Mouse (Mus musculus) C2C12 (cell line): ENCODE measurements around the gene Clip2. TPM values are rescaled to one million over a fixed set of nuclear protein-coding genes. Genes with fewer than 3 reads are reported as not detected.

Source experiments
- H3K27me3 ChIP-seq: one replicate; pipeline ENCODE4 v1.6.1; 2011; ENCODE audit not compliant: control insufficient read depth, insufficient read depth, insufficient read length
- H3K36me3 ChIP-seq: one replicate; pipeline ENCODE4 v1.6.1; 2011; ENCODE audit not compliant: control insufficient read depth, insufficient read depth
- H3K4me3 ChIP-seq: one replicate; pipeline ENCODE4 v1.5.1; 2011; ENCODE audit warnings: mild to moderate bottlenecking, control low read depth; ENCODE audit not compliant: poor library complexity, insufficient read depth, severe bottlenecking
- H3K79me2 ChIP-seq: one replicate; pipeline ENCODE4 v1.6.1; 2011; ENCODE audit not compliant: control insufficient read depth, insufficient read depth
- H3K79me3 ChIP-seq: one replicate; pipeline ENCODE4 v1.6.1; 2011; ENCODE audit warnings: low read depth, control low read depth
- H3ac ChIP-seq: one replicate; pipeline ENCODE3; 2011; ENCODE audit warnings: low read depth; ENCODE audit not compliant: control insufficient read depth, insufficient read length
- CEBPB ChIP-seq: IDR thresholded peaks from one replicate; pipeline ENCODE4 v1.6.1; 2011; ENCODE audit warnings: low read depth, mild to moderate bottlenecking, control low read depth, moderate library complexity
- CTCF ChIP-seq: IDR thresholded peaks from one replicate; pipeline ENCODE4 v1.5.1; 2011; ENCODE audit not compliant: control insufficient read depth, insufficient read depth, insufficient read length
- FOSL1 ChIP-seq: IDR thresholded peaks from one replicate; pipeline ENCODE4 v1.8.0; 2011; ENCODE audit warnings: mild to moderate bottlenecking, low read length; ENCODE audit not compliant: poor library complexity, insufficient read depth, severe bottlenecking
- MAX ChIP-seq: IDR thresholded peaks from one replicate; pipeline ENCODE4 v1.6.1; 2011; ENCODE audit warnings: mild to moderate bottlenecking, control low read depth
- MYOD1 ChIP-seq: IDR thresholded peaks from one replicate; pipeline ENCODE4 v1.6.1; 2011; ENCODE audit warnings: low read depth; ENCODE audit not compliant: control insufficient read depth, insufficient read length
- MYOG ChIP-seq: IDR thresholded peaks from one replicate; pipeline ENCODE4 v1.6.1; 2011; ENCODE audit not compliant: control insufficient read depth, insufficient read length; ENCODE audit errors: extremely low read depth
- USF1 ChIP-seq: IDR thresholded peaks from one replicate; pipeline ENCODE4 v1.6.1; 2011; ENCODE audit warnings: low read depth, mild to moderate bottlenecking, control low read depth, moderate library complexity
- polyA plus RNA-seq: library from polyadenylated mRNA; unstranded; fragments of >200 nt; fragmentation: generic; extraction: Trizol; gene quantifications from one replicate; pipeline ENCODE4 v1.2.1, GENCODE M21; 2012; ENCODE audit warnings: missing spikeins

Gene Clip2
- polyA plus RNA-seq, 1 experiment, result 15.7 TPM

DNA sequence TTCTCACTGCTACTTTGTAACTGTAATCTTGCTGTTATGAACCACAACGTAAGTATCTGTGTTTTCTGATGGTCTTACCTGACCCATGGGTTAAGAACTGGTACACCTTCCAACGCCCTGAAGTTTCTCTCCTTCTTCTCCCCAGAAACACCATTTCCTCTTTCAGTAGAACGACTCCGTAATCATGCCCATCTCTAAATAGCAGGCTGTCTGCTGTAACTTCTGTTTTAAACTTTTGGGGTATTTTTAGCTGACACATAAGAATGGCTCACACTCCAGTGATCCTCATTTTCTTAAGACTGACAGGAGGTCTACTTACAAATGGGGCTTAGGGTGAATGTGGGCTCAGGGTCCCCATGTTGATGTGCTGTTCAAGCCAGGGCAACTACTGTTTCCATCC is 32.1 kb downstream of the Clip2 start:
- TF ChIP-seq MAX (no peak), CTCF (no peak), USF1 (no peak), FOSL1 (no peak), MYOG (no peak), MYOD1 (no peak), CEBPB (no peak)
- no peaks in the 10 kb centered on the region for H3K27me3 ChIP-seq
- H3K4me3 ChIP-seq, result no peak overlapping the region
- peaks cover 18% of the 10 kb centered on the region for H3K36me3 ChIP-seq
- no peaks in the 10 kb centered on the region for H3K79me2 ChIP-seq
- no peak overlapping the region for H3ac ChIP-seq
- no peaks in the 10 kb centered on the region for H3K79me3 ChIP-seq

DNA sequence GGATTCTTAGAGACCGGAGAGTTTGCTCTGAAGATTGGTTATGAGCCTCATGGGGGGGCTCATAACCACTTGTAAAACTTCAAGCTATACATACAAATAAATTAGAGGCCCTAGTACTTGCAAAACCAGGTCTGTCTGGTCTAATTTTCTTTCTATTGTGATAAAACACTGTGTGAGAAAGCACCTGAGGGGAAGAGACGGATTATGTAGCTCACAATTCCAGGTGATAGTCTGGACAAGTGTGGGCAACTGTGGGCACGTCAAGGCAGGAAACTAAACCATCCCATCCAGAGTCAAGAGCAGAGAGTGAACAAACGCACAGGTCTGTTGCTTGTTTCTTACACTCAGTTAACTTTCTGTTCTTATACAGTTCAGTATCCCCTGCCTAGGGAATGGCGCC is 32.8 kb downstream of the Clip2 start:
- Histone ChIP-seq H3K4me3 (no peak overlapping the region), H3K79me3 (no peaks in the 10 kb centered on the region), H3ac (no peak overlapping the region), H3K36me3 (peaks cover 25% of the 10 kb centered on the region), H3K27me3 (no peaks in the 10 kb centered on the region), H3K79me2 (no peaks in the 10 kb centered on the region)
- TF ChIP-seq CEBPB, result no peak
- no peak for TF ChIP-seq USF1
- no peak for TF ChIP-seq CTCF
- TF ChIP-seq FOSL1, result no peak
- no peak for TF ChIP-seq MYOG
- no peak for TF ChIP-seq MAX
- TF ChIP-seq MYOD1, result no peak

DNA sequence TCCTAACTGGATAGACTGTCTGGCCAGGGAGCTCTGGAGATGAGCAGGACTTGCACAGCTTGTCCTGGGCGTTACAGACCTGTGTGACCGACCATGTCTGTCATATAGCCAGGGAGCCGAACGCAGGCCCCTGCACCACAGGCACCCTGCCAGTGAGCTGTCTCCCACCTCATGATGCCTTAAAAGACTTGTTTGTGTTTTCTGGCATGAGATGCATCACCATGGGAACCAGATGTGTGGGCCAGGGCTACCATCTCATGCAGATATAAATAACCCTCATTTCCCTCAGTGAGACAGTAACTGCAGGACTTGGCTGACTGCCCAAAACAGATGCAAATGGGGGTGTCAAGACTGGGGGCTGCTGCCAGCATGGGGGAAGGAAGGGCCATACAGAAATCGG is 40.1 kb downstream of the Clip2 start:
- no peak overlapping the region for H3ac ChIP-seq
- no peaks in the 10 kb centered on the region for H3K79me2 ChIP-seq
- TF ChIP-seq MYOD1, result no peak
- no peak for TF ChIP-seq MAX
- no peak for TF ChIP-seq CTCF
- TF ChIP-seq USF1, result no peak
- TF ChIP-seq FOSL1, result no peak
- no peaks in the 10 kb centered on the region for H3K27me3 ChIP-seq
- H3K36me3 ChIP-seq, result peaks cover 34% of the 10 kb centered on the region
- no peak overlapping the region for H3K4me3 ChIP-seq
- H3K79me3 ChIP-seq, result no peaks in the 10 kb centered on the region

DNA sequence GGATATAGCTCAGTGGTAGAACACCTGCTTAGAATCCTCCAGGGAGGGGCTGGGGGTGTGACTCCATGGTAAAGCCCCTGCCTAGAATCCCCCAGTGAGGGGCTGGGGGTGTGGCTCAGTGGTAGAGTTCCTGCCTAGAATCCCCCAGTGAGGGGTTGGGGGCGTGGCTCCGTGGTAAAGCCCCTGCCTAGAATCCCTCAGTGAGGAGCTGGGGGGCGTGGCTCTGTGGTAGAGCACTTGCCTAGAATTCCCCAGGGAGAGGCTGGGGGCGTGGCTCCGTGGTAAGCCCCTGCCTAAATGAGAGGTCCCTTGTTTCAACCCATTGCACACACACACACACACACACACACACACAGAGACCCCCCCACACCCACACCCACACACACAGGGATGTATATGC is 42.0 kb downstream of the Clip2 start:
- TF ChIP-seq MAX (no peak), MYOD1 (no peak), CEBPB (no peak), MYOG (no peak), USF1 (no peak), FOSL1 (no peak), CTCF (no peak)
- Histone ChIP-seq H3K79me3 (no peaks in the 10 kb centered on the region), H3K4me3 (no peak overlapping the region), H3K79me2 (no peaks in the 10 kb centered on the region), H3K27me3 (no peaks in the 10 kb centered on the region), H3K36me3 (peaks cover 23% of the 10 kb centered on the region), H3ac (no peak overlapping the region)

DNA sequence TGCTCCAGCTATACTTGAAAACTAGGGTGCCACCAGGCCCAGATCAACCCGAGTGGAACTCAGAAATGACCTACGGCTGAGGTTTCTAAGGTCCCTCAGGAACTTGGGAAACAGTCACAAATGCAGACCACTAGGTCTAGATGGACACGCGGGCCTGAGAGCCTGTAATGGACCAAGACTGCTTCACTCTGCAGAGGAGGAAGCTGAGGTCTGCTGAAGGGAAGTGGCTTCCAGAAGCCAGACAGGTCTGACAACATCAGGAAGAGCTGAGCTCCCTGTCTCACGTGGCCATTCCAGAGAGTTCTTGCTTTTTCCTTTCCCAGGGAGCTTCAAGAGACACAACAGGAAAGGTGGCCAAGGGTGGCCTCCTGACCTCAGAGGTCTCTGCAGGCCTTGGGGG is 43.3 kb downstream of the Clip2 start:
- peaks cover 16% of the 10 kb centered on the region for H3K36me3 ChIP-seq
- H3K79me2 ChIP-seq, result no peaks in the 10 kb centered on the region
- no peak overlapping the region for H3K4me3 ChIP-seq
- H3K79me3 ChIP-seq, result no peaks in the 10 kb centered on the region
- no peak overlapping the region for H3ac ChIP-seq
- no peaks in the 10 kb centered on the region for H3K27me3 ChIP-seq
- TF ChIP-seq CTCF (no peak), FOSL1 (no peak), MYOD1 (no peak), MYOG (no peak), USF1 (no peak), CEBPB (no peak), MAX (no peak)

DNA sequence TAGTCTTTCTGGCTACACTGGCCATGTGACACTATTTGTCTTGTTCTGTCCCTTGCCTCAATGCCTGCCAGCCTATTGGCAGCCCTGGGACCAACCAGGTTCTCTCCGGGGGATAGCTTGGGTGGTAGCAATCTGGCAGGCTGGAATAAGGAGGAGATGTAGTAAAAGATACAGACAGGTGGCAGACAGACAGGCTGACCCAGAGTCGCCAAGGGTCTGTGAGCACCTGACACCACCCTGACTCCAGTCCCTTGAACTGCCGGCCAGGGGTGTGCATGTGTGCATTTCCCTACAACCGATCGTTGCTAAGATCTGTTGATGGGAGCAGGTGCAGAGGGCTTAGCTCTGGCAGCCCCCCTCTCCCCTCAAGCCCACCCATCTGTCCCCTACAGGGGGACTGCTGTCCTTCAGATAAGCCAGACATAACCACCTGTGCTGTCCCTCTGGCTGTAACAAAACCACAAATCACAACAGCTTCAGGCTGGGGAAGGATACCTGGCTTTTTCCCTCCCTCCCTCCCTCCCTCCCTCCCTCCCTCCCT is 44.3 kb downstream of the Clip2 start:
- Histone ChIP-seq H3K79me2 (no peaks in the 10 kb centered on the region), H3K36me3 (peaks cover 14% of the 10 kb centered on the region), H3K79me3 (no peaks in the 10 kb centered on the region), H3K4me3 (no peak overlapping the region), H3K27me3 (no peaks in the 10 kb centered on the region), H3ac (no peak overlapping the region)
- TF ChIP-seq USF1, result no peak
- no peak for TF ChIP-seq CEBPB
- TF ChIP-seq MAX, result no peak
- TF ChIP-seq MYOG, result no peak
- TF ChIP-seq FOSL1, result no peak
- TF ChIP-seq CTCF, result no peak
- TF ChIP-seq MYOD1, result no peak
